Mouse (Mus musculus) spleen, adult 2 months (tissue): ENCODE measurements around the gene Zfp967. TPM values are rescaled to one million over a fixed set of nuclear protein-coding genes. Genes with fewer than 3 reads are reported as not detected.
"Not testable (repeated sequence)": the region's sequence is repeated elsewhere in the genome, so short reads cannot be mapped to it uniquely, and the experiment has no call there.

ENCODE experiments used
- DNase-seq, 2 experiments: peaks; one replicate each; pipeline versions ENCODE4 v3.0.0 to v3.0.0-alpha.2; 2012 to 2021; ENCODE audit warnings: low spot score in 2 of 2, low read depth in 1 of 2
- H3K27ac ChIP-seq: fragments of 200-500 bp; 2 replicates; pipeline ENCODE4 v1.5.1; 2012; ENCODE audit warnings: low read length, inconsistent platforms; ENCODE audit not compliant: insufficient read depth
- H3K27me3 ChIP-seq: fragments of 200-500 bp; 2 replicates; pipeline ENCODE4 v1.6.1; 2012; ENCODE audit warnings: mild to moderate bottlenecking, moderate library complexity, low read length, inconsistent platforms; ENCODE audit not compliant: control insufficient read depth, insufficient read depth
- H3K36me3 ChIP-seq: fragments of 200-500 bp; 2 replicates; pipeline ENCODE4 v1.6.1; 2012; ENCODE audit warnings: mild to moderate bottlenecking, low read length, inconsistent platforms; ENCODE audit not compliant: control insufficient read depth, insufficient read depth
- H3K4me1 ChIP-seq: fragments of 200-500 bp; 2 replicates; pipeline ENCODE4 v1.6.1; 2011; ENCODE audit warnings: inconsistent platforms; ENCODE audit not compliant: control insufficient read depth, insufficient read depth, insufficient read length
- H3K4me3 ChIP-seq: fragments of 200-500 bp; 2 replicates; pipeline ENCODE4 v1.5.1; 2011; ENCODE audit warnings: mild to moderate bottlenecking, inconsistent platforms; ENCODE audit not compliant: insufficient read depth, insufficient read length; ENCODE audit errors: extremely low read depth
- WGBS: fragments of 180-500 bp; shearing (Covaris S2); methylation state at CpG from one replicate; pipeline ENCODE4 v1.1.7; 2018; 5-methylcytosine and 5-hydroxymethylcytosine counted together
- polyA plus RNA-seq: library from polyadenylated mRNA; depleted of rRNA; stranded (reverse); fragments of >200 nt; gene quantifications from 2 replicates; pipeline ENCODE4 v1.2.3, GENCODE M21; 2012; rRNA removed

Zfp967 gene
- polyA plus RNA-seq: not detected in 2 replicates

GRCm38 (mm10) chr2:176520756-176521155 lies at the start of gene Zfp967:
Gene Zfp967 (plus strand): TSS chr2:176521056.
- WGBS: no CpG with 5 or more reads among the region's 9 CpGs
- H3K27me3 ChIP-seq, H3K4me1 ChIP-seq, H3K4me3 ChIP-seq, H3K36me3 ChIP-seq, DNase-seq, H3K27ac ChIP-seq: not testable (repeated sequence)

DNA sequence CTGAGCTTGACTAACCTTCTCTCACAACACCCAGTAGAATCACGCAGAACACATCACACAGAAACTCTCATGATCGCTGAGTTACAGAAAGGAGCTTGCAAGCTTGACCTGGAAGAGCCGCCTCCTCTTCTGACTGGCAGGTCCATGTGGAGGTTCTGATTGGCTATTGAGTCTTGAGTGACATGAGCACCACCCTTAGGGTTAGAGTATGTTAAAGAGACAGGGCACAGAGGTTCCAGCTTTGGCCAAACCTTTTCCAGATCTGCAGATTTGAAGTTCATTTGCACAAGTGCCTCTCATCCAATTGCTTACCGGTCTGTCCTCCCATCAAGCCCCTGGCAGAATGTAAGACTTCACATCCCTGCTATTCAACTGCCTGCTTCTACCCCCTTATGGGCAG lies 34.2 kb upstream of the Zfp967 start, which contains the start of gene Gm14434:
TSS of gene Gm14434 (minus strand) at position 101 of the 400 bp plus-strand sequence.
- H3K27ac ChIP-seq, H3K4me3 ChIP-seq, H3K36me3 ChIP-seq, H3K4me1 ChIP-seq, H3K27me3 ChIP-seq, DNase-seq: not testable (repeated sequence)
- no CpG with 5 or more reads among the region's 4 CpGs for WGBS

Other genes with a start within 250 kb of the Zfp967 start
- gene Gm11009, start 201.6 kb upstream of the Zfp967 start, polyA plus RNA-seq: not detected in 2 replicates
- 0.21 TPM in 1 of 2 replicates, not detected in the other for gene Gm14435, start 97.5 kb upstream of the Zfp967 start, polyA plus RNA-seq
- 0.36 and 0.92 TPM in 2 replicates for gene Gm14434, start 34.3 kb upstream of the Zfp967 start, polyA plus RNA-seq
- gene Gm14308, start 115.3 kb downstream of the Zfp967 start, polyA plus RNA-seq: 1.6 TPM in 1 of 2 replicates, not detected in the other
- gene Zfp973, start 149.5 kb downstream of the Zfp967 start, polyA plus RNA-seq: 0.48 and 0.56 TPM in 2 replicates
- gene Gm14305, start 187.3 kb downstream of the Zfp967 start, polyA plus RNA-seq: 0.85 and 0.96 TPM in 2 replicates